Mouse (Mus musculus): Measurements from ENCODE around the gene Psen1.

- no peak for TF ChIP-seq CTCF (IDR thresholded peaks at IDR 0.05; ENCODE audit: low read depth)
- TF ChIP-seq EP300 (optimal IDR thresholded peaks at IDR 0.05) = no peak
Observed at GRCm38 (mm10) chr12:83732225-83732624, 44.3 kb downstream of the Psen1 start.

All from stomach, postnatal 0 days (tissue).